Mouse (Mus musculus) lung, adult 2 months (tissue): ENCODE data around the gene Adcy1. TPM values are rescaled to one million over a fixed set of nuclear protein-coding genes. Genes with fewer than 3 reads are reported as not detected.

Source experiments
- DNase-seq: peaks from one replicate; pipeline ENCODE4 v3.0.0; 2022
- H3K4me1 ChIP-seq: fragments of 200-500 bp; 2 replicates; pipeline ENCODE4 v1.6.1; 2011; ENCODE audit warnings: low read length; ENCODE audit not compliant: control insufficient read depth, insufficient read depth
- H3K4me3 ChIP-seq: fragments of 200-500 bp; replicated peaks from 2 replicates; pipeline ENCODE3; 2011; ENCODE audit warnings: low read depth, mild to moderate bottlenecking, control low read depth, low read length; ENCODE audit errors: extremely low read depth
- CTCF ChIP-seq: fragments of 200-500 bp; IDR thresholded peaks from 2 replicates; pipeline ENCODE4 v1.5.1; 2011; ENCODE audit warnings: mild to moderate bottlenecking, low read length, control low read depth; ENCODE audit not compliant: insufficient read depth
- POLR2A ChIP-seq: fragments of 200-500 bp; IDR thresholded peaks from 2 replicates; pipeline ENCODE4 v1.6.1; 2011; ENCODE audit warnings: low read depth, mild to moderate bottlenecking, control low read depth, low read length, borderline replicate concordance; ENCODE audit errors: extremely low read depth
- WGBS: fragments of 180-500 bp; shearing (Covaris S2); methylation state at CpG from one replicate; pipeline ENCODE4 v1.1.7; 2018; 5-methylcytosine and 5-hydroxymethylcytosine counted together
- polyA plus RNA-seq: library from polyadenylated mRNA; depleted of rRNA; stranded (reverse); fragments of >200 nt; gene quantifications from 2 replicates; pipeline ENCODE4 v1.2.3, GENCODE M21; 2012; rRNA removed

Gene Adcy1
- 0.75 and 1.3 TPM in 2 replicates for polyA plus RNA-seq

DNA sequence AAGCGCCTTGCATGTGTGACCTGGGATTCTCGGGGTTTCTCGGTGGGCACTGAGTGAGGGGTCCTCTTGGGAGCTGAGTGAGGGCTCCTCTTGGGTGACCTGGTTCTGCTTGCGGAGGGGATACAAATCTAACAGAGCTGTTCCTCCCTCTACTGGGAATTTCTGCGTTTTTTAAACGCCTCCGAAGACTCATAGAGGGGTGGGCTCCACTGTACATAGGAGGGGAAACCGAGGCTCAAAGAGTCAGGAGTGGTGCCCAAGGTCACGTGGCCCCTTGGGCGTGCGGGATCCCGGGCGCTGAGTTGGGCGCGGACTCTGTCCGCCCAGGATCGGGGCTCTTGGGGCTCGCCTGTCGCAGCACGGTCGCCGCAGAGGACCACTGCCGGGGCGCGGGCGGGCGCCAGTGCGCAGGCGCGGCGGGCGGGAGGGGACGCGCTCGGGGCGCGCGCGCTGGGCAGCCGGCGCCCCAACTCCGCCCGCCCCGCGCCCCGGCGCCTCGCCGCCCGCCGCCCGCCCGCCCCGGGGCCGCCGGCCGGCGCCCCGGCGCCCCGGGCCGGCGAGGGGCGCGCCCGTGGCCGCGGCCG lies at the start of gene Adcy1:
Gene Adcy1, plus strand, starts transcription at position 489 of the 584 bp plus-strand sequence.
- TF ChIP-seq POLR2A = no peak
- TF ChIP-seq CTCF = no peak
- 15% methylated on average over 68 of the region's 69 CpGs for WGBS
- Histone ChIP-seq H3K4me1 (no peaks in the 10 kb centered on the region), H3K4me3 (no peak within 1 kb of the TSS)
- DNase-seq = no peak

DNA sequence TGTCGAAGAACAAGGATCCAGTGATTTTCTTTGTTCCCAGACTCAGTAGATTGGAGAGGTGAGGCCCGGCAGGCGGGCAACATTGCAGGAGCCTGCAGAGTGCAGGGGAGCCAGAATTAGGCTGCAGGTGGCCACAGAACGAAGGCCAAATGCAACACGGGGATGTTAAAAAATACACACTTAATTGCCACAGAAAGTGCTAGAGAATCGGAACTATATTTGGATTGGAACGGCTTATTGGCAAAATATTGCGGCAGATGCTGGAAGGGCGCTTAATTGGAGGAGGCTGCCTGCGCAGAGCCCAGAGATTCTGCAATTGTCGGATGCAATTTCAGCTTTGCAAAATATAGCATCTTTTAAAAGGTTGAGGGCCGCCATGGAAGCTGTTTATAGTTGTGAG lies 46.4 kb upstream of the Adcy1 start:
- Histone ChIP-seq H3K4me1 (no peaks in the 10 kb centered on the region), H3K4me3 (no peak overlapping the region)
- TF ChIP-seq POLR2A = no peak
- no peak for TF ChIP-seq CTCF
- WGBS = 81% methylated on average over 12 of the region's 12 CpGs
- no peak for DNase-seq

DNA sequence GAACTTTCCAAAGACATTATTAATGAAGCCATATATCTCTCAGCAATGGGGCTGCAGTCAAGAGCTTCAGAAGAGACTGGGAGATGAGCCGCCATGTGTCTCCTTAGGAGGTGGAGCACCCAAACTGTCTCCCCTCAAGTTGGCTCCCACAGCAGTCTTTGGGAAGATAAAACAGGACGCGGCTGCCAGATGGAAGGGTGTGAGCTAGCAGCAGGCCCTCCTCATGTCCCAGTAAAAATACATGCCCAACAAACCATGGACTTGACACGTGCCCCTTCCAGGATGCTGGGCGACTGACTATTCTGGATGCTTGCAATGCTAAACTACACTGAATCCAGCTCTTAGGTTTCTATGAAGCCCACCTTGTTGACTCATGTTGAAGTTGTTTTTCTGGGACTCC lies 45.2 kb upstream of the Adcy1 start:
- TF ChIP-seq CTCF = no peak
- TF ChIP-seq POLR2A = no peak
- WGBS = 92% methylated on average over 5 of the region's 5 CpGs
- DNase-seq = no peak
- Histone ChIP-seq H3K4me3 (no peak overlapping the region), H3K4me1 (no peaks in the 10 kb centered on the region)

DNA sequence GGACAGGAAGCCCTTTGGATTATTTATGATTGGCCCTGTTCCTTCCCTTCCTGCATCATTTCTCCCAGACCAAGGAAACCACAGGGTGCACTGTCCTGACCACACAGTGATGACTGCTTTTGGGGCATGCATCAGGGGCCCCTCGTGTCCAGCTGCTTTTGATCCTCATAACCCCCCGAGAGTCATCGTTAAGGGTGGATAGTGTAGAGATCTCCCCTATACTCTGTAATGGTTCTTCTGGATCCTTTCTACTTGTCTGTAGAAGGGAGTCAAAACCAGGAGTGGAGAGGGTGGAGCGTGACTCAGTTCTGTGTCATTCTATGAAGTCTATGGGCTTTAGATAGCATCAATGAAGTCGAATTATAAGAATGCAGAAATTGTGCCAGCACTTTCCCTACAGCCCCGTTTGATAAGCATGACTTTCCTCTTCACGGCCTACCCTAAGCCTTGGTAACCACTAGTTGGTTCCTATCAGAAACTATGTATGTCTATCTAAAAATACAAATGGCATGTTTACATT lies 44.2 kb upstream of the Adcy1 start:
- no peak overlapping the region for H3K4me3 ChIP-seq
- TF ChIP-seq POLR2A (no peak), CTCF (no peak)
- no peaks in the 10 kb centered on the region for H3K4me1 ChIP-seq
- WGBS = 80% methylated on average over 7 of the region's 7 CpGs
- no peak for DNase-seq

DNA sequence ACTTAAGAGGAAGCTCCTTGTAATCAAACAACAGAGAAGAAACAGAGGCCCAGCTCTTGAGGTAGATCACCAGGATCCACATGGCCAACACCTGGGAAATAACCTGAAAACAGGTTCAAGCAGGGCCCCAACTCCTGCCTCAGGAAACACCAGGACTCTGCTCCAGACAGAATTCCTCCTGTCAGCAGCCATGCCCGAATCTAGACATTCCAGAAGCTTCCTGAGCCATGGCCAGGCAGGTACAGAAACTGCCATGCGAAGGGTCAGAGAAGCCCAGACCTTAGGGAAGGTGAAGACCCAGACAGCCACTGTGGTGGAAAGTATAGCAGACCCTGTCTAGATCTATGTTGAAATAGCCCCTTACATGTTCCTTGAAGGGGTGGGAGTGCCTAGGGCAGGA lies 30.2 kb upstream of the Adcy1 start:
- no peaks in the 10 kb centered on the region for H3K4me1 ChIP-seq
- TF ChIP-seq POLR2A = no peak
- no peak for TF ChIP-seq CTCF
- DNase-seq = no peak
- H3K4me3 ChIP-seq = no peak overlapping the region
- 59% methylated on average over 2 of the region's 2 CpGs for WGBS

DNA sequence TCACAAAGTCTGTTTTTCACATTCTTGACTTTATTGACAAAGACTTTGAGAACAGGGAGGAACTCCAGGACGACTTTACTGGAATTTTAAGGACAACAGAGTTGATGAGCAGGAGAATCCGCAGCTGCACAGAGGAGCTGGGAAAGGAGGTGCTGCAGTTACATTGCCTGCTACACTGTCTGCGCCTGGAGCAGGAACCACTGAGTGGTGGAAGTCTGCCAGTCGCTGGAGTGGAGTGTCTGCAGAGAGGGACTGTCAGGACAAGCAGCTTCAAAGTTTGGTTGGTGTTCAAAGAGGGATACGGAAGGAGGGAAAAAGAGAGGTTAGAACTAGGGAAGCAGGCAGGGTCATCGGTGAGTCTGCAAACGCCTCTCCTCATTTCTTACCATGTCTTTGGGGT lies 23.6 kb upstream of the Adcy1 start:
- no peak for DNase-seq
- 16% methylated on average over 7 of the region's 7 CpGs for WGBS
- TF ChIP-seq CTCF = no peak
- TF ChIP-seq POLR2A = no peak

DNA sequence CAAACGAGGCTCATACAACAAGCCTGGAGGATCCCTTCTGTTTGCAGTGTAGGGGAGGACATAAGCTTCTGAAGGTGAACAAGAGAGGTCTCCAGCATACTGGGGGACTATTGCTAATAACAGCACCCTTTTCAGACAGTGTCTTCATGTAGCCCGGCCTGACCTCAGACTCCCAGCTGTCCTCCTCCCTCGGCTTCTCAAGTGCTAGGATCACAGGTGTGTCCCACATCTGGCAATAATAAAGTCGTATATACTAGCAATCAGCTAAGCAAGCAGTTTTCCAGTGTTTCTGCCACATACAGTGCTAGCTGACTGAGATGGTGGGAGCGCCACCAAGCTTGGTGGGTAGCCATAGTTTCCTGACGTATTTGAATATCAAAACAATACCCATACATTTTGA lies 22.5 kb upstream of the Adcy1 start:
- TF ChIP-seq POLR2A = no peak
- no peak for DNase-seq
- Histone ChIP-seq H3K4me1 (no peaks in the 10 kb centered on the region), H3K4me3 (no peak overlapping the region)
- 56% methylated on average over 6 of the region's 6 CpGs for whole genome bisulfite sequencing

More for the DNA sequence above, 23.6 kb upstream of the Adcy1 start:
- Histone ChIP-seq H3K4me3 (no peak overlapping the region), H3K4me1 (no peaks in the 10 kb centered on the region)

DNA sequence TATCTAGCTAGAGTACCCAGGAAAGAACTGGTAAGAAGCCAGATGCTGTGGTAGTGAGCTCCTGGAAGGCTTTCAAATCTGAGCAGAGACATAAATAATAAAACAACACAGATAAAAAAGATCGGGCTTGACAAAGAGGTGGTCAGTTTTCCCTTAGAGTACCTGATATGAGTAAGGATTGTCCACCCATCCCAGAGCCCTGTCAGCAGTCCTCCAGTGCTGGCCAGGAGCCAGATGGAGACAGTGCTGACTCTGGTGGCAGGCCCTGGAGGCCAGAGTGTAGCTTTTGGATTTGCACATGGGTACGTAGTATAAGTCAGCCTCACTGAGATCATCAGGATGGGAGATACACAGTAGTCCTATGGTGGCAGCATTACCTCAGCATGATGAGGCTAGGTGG lies 16.1 kb upstream of the Adcy1 start:
- Histone ChIP-seq H3K4me3 (no peak overlapping the region), H3K4me1 (no peaks in the 10 kb centered on the region)
- TF ChIP-seq CTCF = no peak
- TF ChIP-seq POLR2A = no peak
- WGBS = 89% methylated on average over 2 of the region's 2 CpGs
- no peak for DNase-seq

DNA sequence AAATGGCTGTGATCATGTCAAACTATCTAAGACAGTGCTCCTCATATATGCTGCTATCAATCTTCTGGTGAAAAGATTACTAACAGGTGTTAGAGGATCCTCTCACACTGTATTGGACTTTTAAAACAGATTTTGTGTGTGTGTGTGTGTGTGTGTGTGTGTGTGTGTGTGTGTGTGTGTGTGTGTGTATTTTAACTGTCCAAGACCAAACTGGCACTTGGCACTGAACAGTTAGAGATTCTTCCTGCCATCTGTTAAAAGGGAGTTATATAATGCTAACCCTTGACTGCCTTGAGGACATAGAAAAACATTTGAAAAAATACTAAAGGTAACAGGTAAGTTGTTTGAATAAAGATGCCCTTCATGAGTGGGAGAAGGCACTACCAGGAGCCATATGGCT lies 15.7 kb upstream of the Adcy1 start:
- no peaks in the 10 kb centered on the region for H3K4me1 ChIP-seq
- no peak overlapping the region for H3K4me3 ChIP-seq
- no peak for TF ChIP-seq POLR2A
- TF ChIP-seq CTCF = no peak
- no peak for DNase-seq

DNA sequence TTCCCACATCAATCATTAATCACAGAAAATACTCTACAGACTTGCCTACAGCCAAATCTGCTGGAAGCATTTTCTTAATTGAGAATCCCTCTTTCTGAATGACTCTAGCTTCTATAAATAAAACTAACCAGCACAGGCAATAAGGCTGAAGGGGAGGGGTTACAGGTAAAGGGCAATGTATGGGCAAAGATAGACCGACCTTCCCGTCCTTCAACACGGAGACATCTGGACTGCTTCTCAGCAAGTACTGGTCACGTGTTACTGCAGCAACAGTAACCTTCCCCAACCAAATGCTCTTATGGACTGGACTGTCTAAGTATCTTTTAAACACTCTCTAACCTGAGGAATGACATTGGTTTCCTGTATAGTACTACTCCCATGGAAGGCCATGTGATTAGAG lies 9.6 kb upstream of the Adcy1 start:
- 81% methylated on average over 4 of the region's 4 CpGs for WGBS
- TF ChIP-seq CTCF = no peak
- TF ChIP-seq POLR2A = no peak
- no peak for DNase-seq
- Histone ChIP-seq H3K4me1 (no peaks in the 10 kb centered on the region), H3K4me3 (no peak overlapping the region)
